Mouse (Mus musculus) stomach, postnatal 0 days (tissue): ENCODE measurements at regions not wholly inside any gene's neighbourhood (a gene's known extent, or its start where the extent isn't known, plus 50 kb on each side); places are given as distances from the start of the nearest gene placed in this dataset.

Source experiments
- ATAC-seq: fragments of 200-750 bp; cut with Nextera tagmentation; 2 replicates; pipeline ENCODE4 v1.8.0; 2017; ENCODE audit not compliant: low FRiP score, low TSS enrichment
- DNase-seq: peaks from one replicate; pipeline ENCODE4 v3.0.0-alpha.2; 2016; ENCODE audit warnings: low spot score
- H3K27ac ChIP-seq: fragments of 300-500 bp; sonication (generic); replicated peaks from 2 replicates; pipeline ENCODE4 v1.5.1; 2014; ENCODE audit warnings: mild to moderate bottlenecking, control low read depth
- H3K27me3 ChIP-seq: fragments of 300-500 bp; sonication (generic); 2 replicates; pipeline ENCODE4 v1.6.1; 2014; ENCODE audit warnings: low read length; ENCODE audit not compliant: control insufficient read depth, insufficient read depth
- H3K36me3 ChIP-seq: fragments of 300-500 bp; sonication (generic); 2 replicates; pipeline ENCODE4 v1.6.1; 2014; ENCODE audit warnings: low read length, mixed read lengths; ENCODE audit not compliant: control insufficient read depth, insufficient read depth
- H3K4me1 ChIP-seq: fragments of 300-500 bp; sonication (generic); replicated peaks from 2 replicates; pipeline ENCODE4 v1.6.1; 2014; ENCODE audit warnings: antibody characterized with exemption; ENCODE audit not compliant: control insufficient read depth, insufficient read depth
- H3K4me2 ChIP-seq: fragments of 300-500 bp; sonication (generic); replicated peaks from 2 replicates; pipeline ENCODE4 v1.6.1; 2014; ENCODE audit warnings: low read depth, mild to moderate bottlenecking, control low read depth, moderate library complexity
- H3K4me3 ChIP-seq: fragments of 300-500 bp; sonication (generic); 2 replicates; pipeline ENCODE4 v1.5.1; 2014; ENCODE audit warnings: low read depth, low read length, control low read depth
- H3K9ac ChIP-seq: fragments of 300-500 bp; sonication (generic); 2 replicates; pipeline ENCODE4 v1.6.1; 2014; ENCODE audit warnings: mild to moderate bottlenecking, low read length, control low read depth, mixed read lengths
- H3K9me3 ChIP-seq: fragments of 300-500 bp; sonication (generic); 2 replicates; pipeline ENCODE4 v1.6.1; 2016; ENCODE audit warnings: low read length; ENCODE audit not compliant: control insufficient read depth
- CTCF ChIP-seq: IDR thresholded peaks from 2 replicates; pipeline ENCODE4 v1.5.1; 2016; ENCODE audit warnings: antibody characterized with exemption, low read depth, mild to moderate bottlenecking, moderate library complexity
- EP300 ChIP-seq: optimal IDR thresholded peaks from 2 replicates; pipeline ENCODE3; 2016; ENCODE audit warnings: antibody characterized with exemption
- WGBS: fragments of 180-500 bp; shearing (Covaris S2); extraction: QIAGEN DNeasy Blood & Tissue Kit; methylation state at CpG from one replicate; pipeline ENCODE4 v1.1.7; 2014; 5-methylcytosine and 5-hydroxymethylcytosine counted together

- Histone ChIP-seq H3K4me2 (no peak overlapping the region), H3K4me1 (no peaks in the 10 kb centered on the region), H3K9ac (no peak overlapping the region), H3K27ac (no peak overlapping the region), H3K4me3 (no peak overlapping the region), H3K9me3 (no peaks in the 10 kb centered on the region), H3K27me3 (no peaks in the 10 kb centered on the region), H3K36me3 (no peaks in the 10 kb centered on the region)
- ATAC-seq, result no peak
- no peak for DNase-seq
- TF ChIP-seq EP300 (no peak), CTCF (no peak)
- 45% methylated on average over 5 of the region's 5 CpGs for WGBS
These were observed 66.0 kb upstream of the Pcdh8 start for GRCm38 (mm10) chr14:79837101-79837500.

DNA sequence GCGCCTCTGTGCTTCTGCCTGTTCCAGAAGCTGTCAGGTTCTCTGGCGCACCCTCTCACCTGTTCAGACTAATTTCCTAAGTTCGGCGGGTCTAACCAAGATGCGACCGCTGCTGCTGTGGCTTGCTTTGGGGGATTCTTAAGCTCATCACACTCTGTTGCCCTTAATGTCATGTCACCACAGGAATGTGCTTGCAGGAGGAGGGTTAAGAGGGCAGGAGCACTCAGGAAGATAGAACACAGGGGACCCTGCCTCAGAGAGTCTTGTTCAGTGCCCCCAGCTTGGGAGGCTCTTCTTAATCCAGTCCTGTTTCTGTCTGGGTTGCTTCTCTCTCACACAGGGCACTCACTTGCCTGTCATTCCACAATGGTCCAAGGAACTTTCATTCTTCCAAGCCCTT lies 65.1 kb upstream of the Pcdh8 start:
- no peak for ATAC-seq

DNA sequence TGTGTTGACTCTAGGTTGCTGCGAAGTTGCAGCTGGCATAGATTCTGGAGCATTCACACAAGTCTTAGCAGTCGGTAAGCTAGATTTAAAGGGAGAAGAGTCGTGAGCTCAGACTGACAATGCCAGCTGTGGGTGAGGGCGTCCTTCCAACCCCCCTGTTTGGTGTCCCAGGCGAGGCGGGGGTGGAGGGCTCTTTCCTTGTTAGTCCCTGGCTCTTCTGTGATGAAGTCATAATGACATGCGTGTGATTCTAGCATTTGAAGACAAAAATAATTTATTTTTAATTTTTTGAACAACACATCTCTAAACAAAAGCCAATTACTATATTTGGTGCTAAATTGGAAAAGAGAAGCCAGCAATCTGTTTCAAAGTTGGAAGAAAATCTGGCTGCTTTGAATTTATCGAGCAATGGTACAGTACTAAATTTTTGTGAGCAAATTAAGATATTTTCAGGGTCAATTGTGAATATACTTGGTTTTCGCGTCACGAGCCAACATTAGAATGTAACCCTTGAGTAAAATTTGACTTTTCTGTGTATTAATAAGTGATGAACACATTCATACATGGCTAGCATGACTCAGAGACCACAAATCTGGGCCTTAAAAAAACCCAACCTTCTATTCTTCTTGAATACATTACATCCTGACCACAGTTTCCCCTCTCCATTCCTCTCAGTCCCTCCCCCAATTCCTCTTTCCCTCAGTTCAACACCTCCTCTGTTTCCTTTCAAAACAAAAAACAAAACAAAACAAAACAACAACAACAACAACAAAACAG lies 53.7 kb upstream of the Pcdh8 start:
- WGBS, result 82% methylated on average over 11 of the region's 11 CpGs
- no peak for ATAC-seq
- DNase-seq, result no peak

More for the DNA sequence above, 65.1 kb upstream of the Pcdh8 start:
- DNase-seq, result no peak
- H3K36me3 ChIP-seq, result no peaks in the 10 kb centered on the region
- 92% methylated on average over 4 of the region's 6 CpGs for WGBS
- no peaks in the 10 kb centered on the region for H3K4me1 ChIP-seq
- no peak overlapping the region for H3K4me2 ChIP-seq
- TF ChIP-seq CTCF, result no peak
- TF ChIP-seq EP300, result no peak
- no peak overlapping the region for H3K27ac ChIP-seq
- no peak overlapping the region for H3K9ac ChIP-seq
- no peaks in the 10 kb centered on the region for H3K9me3 ChIP-seq
- no peak overlapping the region for H3K4me3 ChIP-seq
- H3K27me3 ChIP-seq, result no peaks in the 10 kb centered on the region

GRCm38 (mm10) chr14:79822453-79823117 lies 51.5 kb upstream of the Pcdh8 start:
- no peaks in the 10 kb centered on the region for H3K4me1 ChIP-seq
- TF ChIP-seq CTCF (no peak), EP300 (no peak)
- no peak overlapping the region for H3K4me3 ChIP-seq
- no peaks in the 10 kb centered on the region for H3K27me3 ChIP-seq
- 74% methylated on average over 16 of the region's 16 CpGs for WGBS
- DNase-seq, result no peak
- H3K36me3 ChIP-seq, result no peaks in the 10 kb centered on the region
- H3K27ac ChIP-seq, result no peak overlapping the region
- H3K9me3 ChIP-seq, result no peaks in the 10 kb centered on the region
- H3K9ac ChIP-seq, result no peak overlapping the region
- no peak overlapping the region for H3K4me2 ChIP-seq
- no peak for ATAC-seq

More for the DNA sequence above, 53.7 kb upstream of the Pcdh8 start:
- Histone ChIP-seq H3K36me3 (no peaks in the 10 kb centered on the region), H3K9me3 (no peaks in the 10 kb centered on the region), H3K4me2 (no peak overlapping the region), H3K4me3 (no peak overlapping the region), H3K4me1 (no peaks in the 10 kb centered on the region), H3K27me3 (no peaks in the 10 kb centered on the region), H3K27ac (no peak overlapping the region), H3K9ac (no peak overlapping the region)
- TF ChIP-seq EP300 (no peak), CTCF (no peak)

- Histone ChIP-seq H3K27me3 (no peaks in the 10 kb centered on the region), H3K9me3 (no peaks in the 10 kb centered on the region), H3K4me1 (no peaks in the 10 kb centered on the region), H3K9ac (no peak overlapping the region), H3K4me3 (no peak overlapping the region), H3K4me2 (no peak overlapping the region), H3K27ac (no peak overlapping the region), H3K36me3 (no peaks in the 10 kb centered on the region)
- TF ChIP-seq CTCF (no peak), EP300 (no peak)
- 83% methylated on average over 5 of the region's 5 CpGs for WGBS
- ATAC-seq, result no peak
- DNase-seq, result no peak
These were observed 50.9 kb upstream of the Pcdh8 start for GRCm38 (mm10) chr14:79822011-79822435.

- no peak overlapping the region for H3K4me3 ChIP-seq
- no peak overlapping the region for H3K9ac ChIP-seq
- ATAC-seq, result no peak
- DNase-seq, result no peak
- no peak overlapping the region for H3K27ac ChIP-seq
- WGBS, result 61% methylated on average over 5 of the region's 5 CpGs
- TF ChIP-seq CTCF, result no peak
- no peaks in the 10 kb centered on the region for H3K4me1 ChIP-seq
- no peaks in the 10 kb centered on the region for H3K27me3 ChIP-seq
- H3K36me3 ChIP-seq, result no peaks in the 10 kb centered on the region
- no peak overlapping the region for H3K4me2 ChIP-seq
- no peaks in the 10 kb centered on the region for H3K9me3 ChIP-seq
These were observed 50.4 kb upstream of the Pcdh8 start for GRCm38 (mm10) chr14:79821352-79822010.
